Mouse (Mus musculus): ENCODE data around the gene Klhdc7a.
"Not testable (repeated sequence)": the region's sequence is repeated elsewhere in the genome, so short reads cannot be mapped to it uniquely, and the experiment has no call there.

Gene Klhdc7a

DNA sequence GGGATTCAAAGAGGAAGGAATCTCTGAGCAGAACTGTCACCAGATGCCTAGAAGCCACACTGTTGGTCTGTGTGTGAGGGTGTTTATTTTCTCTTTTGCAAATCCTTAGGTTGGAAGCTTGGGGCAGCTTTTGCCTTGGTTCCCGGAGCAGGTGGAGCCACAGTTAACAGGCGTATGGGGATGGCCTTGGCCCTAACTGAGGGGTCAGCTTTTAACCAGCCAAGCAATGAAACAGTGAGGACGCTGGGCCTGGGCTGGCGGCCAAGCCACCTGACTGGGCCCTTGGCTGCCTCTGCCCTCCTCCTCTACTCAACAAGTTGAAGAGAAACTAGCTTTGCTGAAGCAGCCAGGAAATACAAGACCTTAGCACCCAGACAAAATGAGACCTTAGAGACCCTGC lies at the start of gene Klhdc7a:
TSS of gene Klhdc7a (minus strand) at position 105 of the 400 bp plus-strand sequence.
- DNase-seq = peak; percentile 91 to 92

GRCm38 (mm10) chr4:140015916-140016315 lies 48.1 kb upstream of the Klhdc7a start:
- DNase-seq = no peak

DNA sequence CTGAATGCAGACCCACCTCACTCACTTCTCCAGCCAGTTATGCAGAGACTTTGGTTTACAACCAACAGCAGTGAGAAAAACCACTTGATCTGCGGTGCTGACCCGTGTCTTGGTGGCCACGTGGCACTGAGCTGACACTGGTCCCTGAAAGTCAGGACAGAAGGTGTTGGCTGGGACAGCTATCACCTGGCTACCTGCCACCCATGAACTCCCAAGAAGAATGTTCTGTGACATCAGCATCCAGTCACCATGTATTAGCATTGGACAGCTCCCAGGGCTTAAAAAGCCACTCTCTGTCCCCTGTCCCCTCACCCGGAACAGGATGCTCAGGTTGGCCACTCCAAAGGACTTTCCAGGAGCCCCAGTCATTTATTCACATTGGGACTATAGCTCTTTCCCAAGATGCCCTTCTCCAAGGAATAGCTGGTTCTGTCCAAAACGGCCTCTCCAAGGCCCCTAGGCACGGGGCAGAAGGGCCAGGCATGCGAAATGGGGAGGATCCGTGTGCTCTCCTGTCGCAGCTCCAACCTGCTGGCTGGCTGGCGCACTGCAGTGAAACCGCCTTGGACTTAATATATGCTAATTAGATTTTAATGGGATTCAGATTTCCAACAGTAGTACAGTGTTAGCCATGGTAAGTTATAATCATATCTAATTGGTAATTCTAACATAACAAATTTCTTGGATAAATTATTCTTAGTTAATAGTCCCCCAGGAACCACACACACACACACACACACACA lies 43.1 kb upstream of the Klhdc7a start:
- DNase-seq = peak; percentile 37 to 61

DNA sequence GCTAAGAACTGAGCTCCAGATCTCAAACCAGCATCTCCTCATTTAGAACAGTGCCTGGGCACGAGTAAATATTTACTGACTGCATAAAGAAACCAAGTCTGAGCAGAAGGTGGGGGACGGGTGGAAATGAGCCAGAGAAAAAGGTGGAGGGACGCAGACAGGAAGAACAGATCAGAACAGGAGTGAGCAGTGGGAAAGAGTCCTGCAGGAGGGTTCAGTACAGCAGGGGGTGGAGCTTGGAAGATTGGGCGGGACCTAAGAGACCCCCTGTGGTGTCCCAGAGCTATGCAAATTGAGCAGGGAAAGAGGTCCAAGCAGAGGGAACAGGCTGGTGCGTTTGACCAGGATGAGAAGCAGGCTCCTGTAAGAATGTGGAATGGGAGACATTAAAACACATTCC lies 37.1 kb upstream of the Klhdc7a start:
- peak in 1 of 2 experiments; percentile 41 for DNase-seq

- DNase-seq = peak; percentile 39 to 42
Observed at GRCm38 (mm10) chr4:140004170-140004569, 36.3 kb upstream of the Klhdc7a start.

DNA sequence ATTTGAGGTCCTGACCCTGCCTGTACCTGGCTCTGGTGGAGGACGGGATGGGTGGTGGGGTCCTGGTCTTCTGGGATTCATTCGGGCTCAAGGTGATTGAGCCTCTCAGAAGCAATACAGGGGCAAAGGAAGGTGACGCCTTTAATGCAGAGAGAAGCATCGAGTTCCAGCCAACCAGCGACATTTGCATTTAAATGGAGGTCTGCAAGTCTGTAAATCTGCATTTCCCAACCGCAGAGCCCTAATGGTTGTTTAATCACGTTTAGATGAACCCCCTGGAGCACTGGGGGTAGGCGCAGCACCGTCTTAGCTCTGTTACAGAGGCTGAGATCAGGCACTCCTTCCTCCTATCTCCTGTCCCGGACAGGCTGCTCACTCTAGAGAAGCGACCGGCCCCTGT lies 34.2 kb upstream of the Klhdc7a start:
- DNase-seq = no peak

GRCm38 (mm10) chr4:140000911-140001310 lies 33.1 kb upstream of the Klhdc7a start:
- no peak for DNase-seq

DNA sequence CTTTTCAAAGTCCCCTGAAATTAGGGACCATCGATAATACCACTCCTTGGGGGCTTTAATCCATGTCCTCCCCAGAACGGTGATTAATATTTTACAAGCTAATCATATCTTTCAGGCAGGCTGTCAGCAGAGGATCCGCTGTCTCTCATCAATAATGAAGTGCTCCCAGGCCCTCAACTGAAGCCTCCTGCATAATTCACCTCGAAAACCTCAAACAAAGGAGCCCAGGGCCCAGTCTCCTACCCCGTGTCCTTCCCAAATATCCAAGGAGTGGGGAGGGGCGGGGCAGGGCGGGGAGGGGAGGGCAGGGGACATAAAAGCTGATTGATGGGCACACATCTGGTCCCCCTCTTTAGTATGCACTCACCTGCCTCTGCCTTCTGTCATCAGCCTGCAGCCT lies 31.2 kb upstream of the Klhdc7a start:
- no peak for DNase-seq

GRCm38 (mm10) chr4:139995659-139996058 lies 27.8 kb upstream of the Klhdc7a start:
- no peak for DNase-seq

- DNase-seq = no peak
Observed at GRCm38 (mm10) chr4:139993111-139993755, 25.4 kb upstream of the Klhdc7a start.

GRCm38 (mm10) chr4:139986913-139987312 lies 19.1 kb upstream of the Klhdc7a start:
- DNase-seq = no peak

DNA sequence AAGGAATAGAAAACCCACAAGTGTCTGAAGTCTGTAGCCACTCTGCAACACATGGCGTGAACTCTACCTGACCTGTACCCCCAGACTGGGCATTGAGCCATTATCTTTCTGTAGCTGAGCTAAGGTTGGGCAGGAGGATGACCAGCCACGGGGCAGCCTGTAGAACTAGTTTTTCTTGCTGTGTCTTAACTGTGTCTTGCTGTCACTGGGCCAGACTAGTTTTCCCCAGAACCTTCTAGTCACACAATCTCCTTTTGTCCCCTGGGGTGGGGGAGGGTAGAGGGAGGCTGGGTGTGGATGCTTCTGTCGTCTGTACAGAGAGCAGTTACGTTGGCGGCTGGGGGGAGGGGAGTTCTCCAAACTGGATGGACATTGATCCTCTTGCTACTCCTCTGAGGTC lies 10.9 kb upstream of the Klhdc7a start:
- DNase-seq = no peak

DNA sequence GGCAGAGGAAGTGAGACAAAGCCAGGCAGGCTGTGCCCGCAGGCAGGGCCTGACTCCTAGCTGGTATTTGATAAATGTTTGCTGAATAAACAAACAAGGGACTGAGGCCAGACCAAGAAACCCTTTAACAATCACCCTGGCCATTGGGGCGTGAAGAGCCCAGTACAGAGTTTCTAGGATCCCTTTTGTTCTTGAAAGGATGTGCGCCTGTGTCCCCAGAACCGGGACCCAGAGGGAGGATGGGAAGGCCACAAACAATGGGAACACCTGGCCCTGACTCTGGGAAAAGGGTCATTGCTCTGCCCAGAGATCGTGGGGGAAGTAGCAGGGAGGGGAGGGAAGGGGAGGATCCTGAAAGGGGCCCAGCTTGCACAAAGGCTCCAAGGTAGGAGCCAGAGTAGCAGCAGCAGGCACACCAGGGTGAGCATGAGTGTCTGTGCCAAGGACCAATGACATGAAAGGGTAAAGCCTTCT lies 9.5 kb upstream of the Klhdc7a start:
- DNase-seq = no peak

DNA sequence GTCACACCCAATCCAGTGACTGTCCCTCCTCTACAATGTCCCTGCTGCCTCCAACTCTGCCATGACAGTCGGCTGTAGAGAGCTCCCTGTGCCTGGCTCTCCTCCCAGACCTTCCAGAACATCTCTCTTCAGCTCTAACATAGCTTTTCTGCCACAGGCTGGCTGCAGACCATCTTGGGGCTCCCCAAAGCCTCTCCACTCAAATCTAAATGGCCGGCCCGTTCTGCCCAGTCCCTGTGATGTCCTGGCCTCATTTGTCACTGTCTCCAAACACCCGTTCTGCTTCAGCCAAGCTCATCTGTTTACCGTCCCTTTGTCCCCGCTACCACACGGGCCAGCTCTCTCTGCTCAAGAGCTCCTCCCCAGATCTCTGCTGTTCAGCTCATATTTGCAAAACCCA lies 6.7 kb upstream of the Klhdc7a start:
- DNase-seq = peak; percentile 45 to 63

DNA sequence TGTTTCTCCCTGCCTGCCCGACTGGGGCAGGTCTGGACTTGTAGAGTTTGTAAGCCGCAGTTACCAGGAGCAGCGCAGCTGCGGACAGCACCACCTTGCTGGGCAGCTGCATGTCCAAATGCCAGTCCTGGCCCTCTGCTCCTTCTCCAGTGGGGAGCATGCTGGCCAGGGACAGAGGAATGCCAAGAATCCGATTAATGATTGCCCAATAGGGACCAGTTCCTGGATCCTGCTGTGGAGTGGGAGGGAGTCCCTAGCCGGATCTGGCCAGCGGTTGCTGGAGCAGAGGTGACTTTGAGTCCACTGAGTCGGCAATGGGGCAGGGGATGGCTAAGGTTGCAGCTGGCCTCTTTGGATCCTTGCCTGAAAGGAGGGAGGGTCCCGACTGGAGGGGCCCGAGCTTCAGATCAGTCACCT lies 343 bp downstream of the Klhdc7a start:
- peak in 1 of 2 experiments; percentile 32 for DNase-seq

DNA sequence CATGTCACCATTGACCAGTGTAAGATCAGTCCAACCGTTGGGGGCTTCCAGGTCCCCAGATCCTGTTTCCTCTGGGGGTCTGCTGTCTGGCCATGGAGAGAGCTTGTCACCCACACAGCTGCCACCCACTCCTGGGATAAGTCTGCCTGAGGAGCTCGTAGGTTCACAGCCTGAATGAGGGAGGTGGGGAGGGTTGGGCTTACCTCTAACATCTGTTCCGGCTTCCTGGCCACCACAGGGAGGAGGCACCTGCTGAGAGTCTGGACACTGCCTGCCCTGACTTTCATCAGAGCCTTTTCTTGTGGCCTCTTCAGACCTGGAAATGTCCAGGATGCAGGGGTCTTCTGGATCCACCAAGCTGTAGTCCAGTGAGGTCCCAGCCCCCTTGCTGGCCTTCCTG lies 845 bp downstream of the Klhdc7a start:
- no peak for DNase-seq

DNA sequence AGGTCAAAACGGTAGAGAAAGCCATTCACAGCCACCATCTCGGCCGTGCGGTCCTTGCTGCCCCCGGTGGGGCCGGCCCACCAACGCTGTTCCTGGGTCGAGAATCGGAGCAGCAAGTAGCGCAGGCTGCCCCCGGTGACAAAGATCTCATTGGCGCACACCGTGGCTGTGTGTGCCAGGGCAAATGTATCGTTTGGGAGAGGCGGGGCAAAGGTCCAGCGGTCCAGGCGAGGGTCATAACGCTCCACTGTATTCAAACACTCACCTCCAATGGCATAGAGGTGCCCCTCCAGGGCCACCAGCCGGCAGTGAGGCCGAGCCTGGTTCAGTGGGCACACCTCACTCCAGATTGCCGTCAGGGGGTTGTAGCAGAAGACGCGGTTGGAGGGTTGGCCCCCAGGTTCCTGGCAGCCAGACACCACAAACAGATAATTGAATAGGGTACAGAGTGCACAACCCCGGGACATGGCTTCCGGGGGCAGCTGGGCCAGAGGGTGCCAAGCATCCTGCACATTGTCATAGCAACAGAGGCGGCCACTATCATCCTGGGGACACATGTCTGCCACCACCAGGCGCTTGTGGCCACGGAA lies 2.1 kb downstream of the Klhdc7a start:
- DNase-seq = peak in 1 of 2 experiments; percentile 32

- DNase-seq = no peak
Observed at GRCm38 (mm10) chr4:139964406-139964805, 3.4 kb downstream of the Klhdc7a start.

DNA sequence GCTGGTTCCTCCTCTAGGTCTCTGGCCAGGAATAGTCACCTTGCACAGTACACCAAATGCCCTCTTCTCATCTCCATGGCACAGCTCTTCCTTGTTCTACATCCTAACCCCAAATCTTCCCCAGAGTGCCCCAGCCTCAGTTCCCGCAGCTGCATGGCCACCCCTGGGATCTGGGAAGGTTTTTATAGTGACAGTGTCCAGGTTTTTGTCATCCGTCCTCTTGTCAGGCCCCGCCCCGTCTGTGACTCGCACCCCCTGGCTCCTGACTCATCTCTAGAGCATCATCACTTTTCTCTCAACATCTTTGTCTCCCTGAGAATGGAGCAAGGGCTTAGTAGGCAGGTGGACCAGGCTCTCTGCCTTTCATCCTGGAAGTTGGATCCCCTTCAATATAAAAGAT lies 3.9 kb downstream of the Klhdc7a start:
- no peak for DNase-seq

DNA sequence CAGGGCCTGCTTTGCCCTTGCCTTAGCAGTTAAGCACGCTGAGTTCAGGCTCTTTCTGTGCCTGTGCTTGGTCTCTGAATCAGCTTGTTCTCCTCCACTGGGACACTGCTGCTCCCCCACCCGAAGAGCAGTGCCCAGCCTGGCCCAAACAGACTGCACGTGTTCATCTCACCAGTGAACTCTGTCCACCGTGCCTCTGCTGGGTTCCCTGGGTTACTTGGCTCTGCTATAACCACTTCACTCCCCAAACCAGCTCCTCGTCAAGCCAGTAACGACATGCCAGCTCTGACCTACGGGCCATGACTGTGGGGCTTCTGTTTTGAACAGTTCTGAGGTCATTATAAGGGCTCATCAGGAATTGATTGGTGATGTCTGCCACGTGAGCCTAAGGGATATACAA lies 4.8 kb downstream of the Klhdc7a start:
- no peak for DNase-seq

GRCm38 (mm10) chr4:139961816-139962215 lies 6.0 kb downstream of the Klhdc7a start:
- no peak for DNase-seq

DNA sequence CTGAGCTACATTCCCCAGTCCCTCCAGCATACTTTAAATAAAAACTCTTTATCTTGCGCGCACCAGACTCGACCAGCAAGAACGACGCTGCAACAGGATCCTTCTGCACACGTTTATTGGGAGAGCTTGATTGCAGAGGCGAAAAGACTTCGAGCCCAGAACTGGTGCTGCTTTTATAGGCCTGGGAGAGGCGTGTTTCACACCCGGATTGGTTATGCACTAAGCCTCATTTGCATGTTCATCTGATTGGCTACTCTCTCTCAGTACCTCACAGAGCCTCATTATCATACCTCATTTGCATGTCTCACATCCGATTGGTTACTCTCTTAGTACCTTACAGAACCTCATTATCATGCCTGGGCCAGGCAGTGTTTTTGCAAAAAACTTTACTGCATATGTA lies 6.5 kb downstream of the Klhdc7a start:
- DNase-seq = not testable (repeated sequence)

GRCm38 (mm10) chr4:139960724-139961315 lies 7.0 kb downstream of the Klhdc7a start:
- DNase-seq = peak in 1 of 2 experiments; percentile 35
